Mouse (Mus musculus): ENCODE measurements around the gene Tmem131l. TPM values are rescaled to one million over a fixed set of nuclear protein-coding genes. Genes with fewer than 3 reads are reported as not detected.
A peak's percentile ranks its signal among the peaks of the same experiment; 100 is the strongest.

The Tmem131l gene
- polyA plus RNA-seq (2014; fragmentation: Nextera tagmentation; extraction: Ambion mirVana), result 123 and 131 TPM in 2 replicates

GRCm38 (mm10) chr3:84039646-84040475, at the start of gene Tmem131l:
TSS of gene Tmem131l (minus strand) at chr3:84040175.
- H3K9ac ChIP-seq (ENCODE audit: low read length), result peak within 1 kb of the TSS; percentile 99
- peak; percentile 95 for ATAC-seq

GRCm38 (mm10) chr3:84086921-84087320, 46.9 kb upstream of the Tmem131l start:
- Histone ChIP-seq H3K4me1 (ENCODE audit: control insufficient read depth, insufficient read depth, low read length) (no peaks in the 10 kb centered on the region), H3K4me2 (ENCODE audit: low read length) (no peak overlapping the region), H3K4me3 (ENCODE audit: low read depth, low read length) (no peak overlapping the region), H3K9ac (ENCODE audit: low read length) (no peak overlapping the region), H3K27ac (ENCODE audit: low read depth, low read length) (no peak overlapping the region), H3K9me3 (replicated peaks; ENCODE audit: control insufficient read depth, low read length) (0 out of 2 replicates have a peak, but pooled peaks cover 4% of the 10 kb centered on the region), H3K36me3 (ENCODE audit: control insufficient read depth, insufficient read depth, low read length) (no peaks in the 10 kb centered on the region), H3K27me3 (replicated peaks; ENCODE audit: control insufficient read depth, insufficient read depth, low read length) (no peaks in the 10 kb centered on the region)
- ATAC-seq (no peak), DNase-seq (ENCODE audit: low spot score) (no peak)
- 26% methylated on average over 2 of the region's 2 CpGs for WGBS

More at GRCm38 (mm10) chr3:84039646-84040475, at the start of gene Tmem131l:
- peaks cover 34% of the 10 kb centered on the region for H3K4me1 ChIP-seq (ENCODE audit: control insufficient read depth, insufficient read depth, low read length)
- peak within 1 kb of the TSS; percentile 94 for H3K27ac ChIP-seq (ENCODE audit: low read depth, low read length)
- WGBS, result 0% methylated on average over 48 of the region's 100 CpGs
- H3K4me2 ChIP-seq (ENCODE audit: low read length), result peak within 1 kb of the TSS; percentile 90
- no peaks in the 10 kb centered on the region for H3K27me3 ChIP-seq (replicated peaks; ENCODE audit: control insufficient read depth, insufficient read depth, low read length)
- peak within 1 kb of the TSS; percentile 98 for H3K4me3 ChIP-seq (ENCODE audit: low read depth, low read length)
- H3K36me3 ChIP-seq (ENCODE audit: control insufficient read depth, insufficient read depth, low read length), result peaks cover 4% of the 10 kb centered on the region; the same call in 1 of the 2 replicates
- H3K9me3 ChIP-seq (replicated peaks; ENCODE audit: control insufficient read depth, low read length), result no peaks in the 10 kb centered on the region
- peak; percentile 94 for DNase-seq (ENCODE audit: low spot score)

GRCm38 (mm10) chr3:84086337-84086736, 46.4 kb upstream of the Tmem131l start:
- ATAC-seq (no peak), DNase-seq (ENCODE audit: low spot score) (no peak)
- Histone ChIP-seq H3K9ac (ENCODE audit: low read length) (no peak overlapping the region), H3K4me1 (ENCODE audit: control insufficient read depth, insufficient read depth, low read length) (no peaks in the 10 kb centered on the region), H3K27me3 (replicated peaks; ENCODE audit: control insufficient read depth, insufficient read depth, low read length) (no peaks in the 10 kb centered on the region), H3K4me2 (ENCODE audit: low read length) (no peak overlapping the region), H3K4me3 (ENCODE audit: low read depth, low read length) (no peak overlapping the region), H3K9me3 (replicated peaks; ENCODE audit: control insufficient read depth, low read length) (0 out of 2 replicates have a peak, but pooled peaks cover 5% of the 10 kb centered on the region), H3K27ac (ENCODE audit: low read depth, low read length) (no peak overlapping the region), H3K36me3 (ENCODE audit: control insufficient read depth, insufficient read depth, low read length) (no peaks in the 10 kb centered on the region)
- 73% methylated on average over 7 of the region's 7 CpGs for WGBS

GRCm38 (mm10) chr3:84085429-84085828, 45.5 kb upstream of the Tmem131l start:
- Histone ChIP-seq H3K4me2 (ENCODE audit: low read length) (no peak overlapping the region), H3K9ac (ENCODE audit: low read length) (no peak overlapping the region), H3K4me1 (ENCODE audit: control insufficient read depth, insufficient read depth, low read length) (no peaks in the 10 kb centered on the region), H3K36me3 (ENCODE audit: control insufficient read depth, insufficient read depth, low read length) (no peaks in the 10 kb centered on the region), H3K27me3 (replicated peaks; ENCODE audit: control insufficient read depth, insufficient read depth, low read length) (no peaks in the 10 kb centered on the region), H3K4me3 (ENCODE audit: low read depth, low read length) (no peak overlapping the region), H3K9me3 (replicated peaks; ENCODE audit: control insufficient read depth, low read length) (0 out of 2 replicates have a peak, but pooled peaks cover 5% of the 10 kb centered on the region), H3K27ac (ENCODE audit: low read depth, low read length) (no peak overlapping the region)
- DNase-seq (ENCODE audit: low spot score), result no peak
- ATAC-seq, result no peak
- 67% methylated on average over 9 of the region's 9 CpGs for WGBS

- ATAC-seq, result no peak
- 95% methylated on average over 4 of the region's 4 CpGs for WGBS
Observed at GRCm38 (mm10) chr3:84081208-84081722, 41.3 kb upstream of the Tmem131l start.

GRCm38 (mm10) chr3:84080074-84080473, 40.1 kb upstream of the Tmem131l start:
- Histone ChIP-seq H3K4me1 (ENCODE audit: control insufficient read depth, insufficient read depth, low read length) (no peaks in the 10 kb centered on the region), H3K27me3 (replicated peaks; ENCODE audit: control insufficient read depth, insufficient read depth, low read length) (no peaks in the 10 kb centered on the region), H3K4me2 (ENCODE audit: low read length) (no peak overlapping the region), H3K9me3 (replicated peaks; ENCODE audit: control insufficient read depth, low read length) (0 out of 2 replicates have a peak, but pooled peaks cover 5% of the 10 kb centered on the region), H3K27ac (ENCODE audit: low read depth, low read length) (no peak overlapping the region), H3K9ac (ENCODE audit: low read length) (no peak overlapping the region), H3K4me3 (ENCODE audit: low read depth, low read length) (no peak overlapping the region), H3K36me3 (ENCODE audit: control insufficient read depth, insufficient read depth, low read length) (no peaks in the 10 kb centered on the region)
- ATAC-seq, result no peak
- WGBS, result 81% methylated on average over 7 of the region's 7 CpGs
- DNase-seq (ENCODE audit: low spot score), result peak; percentile 9

More at GRCm38 (mm10) chr3:84081208-84081722, 41.3 kb upstream of the Tmem131l start:
- Histone ChIP-seq H3K36me3 (ENCODE audit: control insufficient read depth, insufficient read depth, low read length) (no peaks in the 10 kb centered on the region), H3K9ac (ENCODE audit: low read length) (no peak overlapping the region), H3K4me1 (ENCODE audit: control insufficient read depth, insufficient read depth, low read length) (no peaks in the 10 kb centered on the region), H3K4me3 (ENCODE audit: low read depth, low read length) (no peak overlapping the region), H3K27ac (ENCODE audit: low read depth, low read length) (no peak overlapping the region), H3K4me2 (ENCODE audit: low read length) (no peak overlapping the region), H3K9me3 (replicated peaks; ENCODE audit: control insufficient read depth, low read length) (0 out of 2 replicates have a peak, but pooled peaks cover 5% of the 10 kb centered on the region), H3K27me3 (replicated peaks; ENCODE audit: control insufficient read depth, insufficient read depth, low read length) (no peaks in the 10 kb centered on the region)
- DNase-seq (ENCODE audit: low spot score), result no peak

- H3K4me2 ChIP-seq (ENCODE audit: low read length), result no peak overlapping the region
- ATAC-seq, result no peak
- 0 out of 2 replicates have a peak, but pooled peaks cover 5% of the 10 kb centered on the region for H3K9me3 ChIP-seq (replicated peaks; ENCODE audit: control insufficient read depth, low read length)
- no peaks in the 10 kb centered on the region for H3K36me3 ChIP-seq (ENCODE audit: control insufficient read depth, insufficient read depth, low read length)
- no peak overlapping the region for H3K27ac ChIP-seq (ENCODE audit: low read depth, low read length)
- H3K4me1 ChIP-seq (ENCODE audit: control insufficient read depth, insufficient read depth, low read length), result no peaks in the 10 kb centered on the region
- no peak overlapping the region for H3K9ac ChIP-seq (ENCODE audit: low read length)
- no peaks in the 10 kb centered on the region for H3K27me3 ChIP-seq (replicated peaks; ENCODE audit: control insufficient read depth, insufficient read depth, low read length)
- H3K4me3 ChIP-seq (ENCODE audit: low read depth, low read length), result no peak overlapping the region
- 92% methylated on average over 4 of the region's 4 CpGs for WGBS
- no peak for DNase-seq (ENCODE audit: low spot score)
Observed at GRCm38 (mm10) chr3:84077505-84077904, 37.5 kb upstream of the Tmem131l start.

- H3K9ac ChIP-seq (ENCODE audit: low read length), result no peak overlapping the region
- DNase-seq (ENCODE audit: low spot score), result no peak
- H3K36me3 ChIP-seq (ENCODE audit: control insufficient read depth, insufficient read depth, low read length), result no peaks in the 10 kb centered on the region
- H3K27ac ChIP-seq (ENCODE audit: low read depth, low read length), result no peak overlapping the region
- no peak overlapping the region for H3K4me3 ChIP-seq (ENCODE audit: low read depth, low read length)
- no peaks in the 10 kb centered on the region for H3K27me3 ChIP-seq (replicated peaks; ENCODE audit: control insufficient read depth, insufficient read depth, low read length)
- no peak for ATAC-seq
- H3K9me3 ChIP-seq (replicated peaks; ENCODE audit: control insufficient read depth, low read length), result no peaks in the 10 kb centered on the region
- H3K4me1 ChIP-seq (ENCODE audit: control insufficient read depth, insufficient read depth, low read length), result no peaks in the 10 kb centered on the region
- 80% methylated on average over 13 of the region's 13 CpGs for WGBS
- no peak overlapping the region for H3K4me2 ChIP-seq (ENCODE audit: low read length)
Observed at GRCm38 (mm10) chr3:84076543-84077332, 36.8 kb upstream of the Tmem131l start.

Measured in forebrain, embryonic 14.5 days (tissue).